Mouse (Mus musculus) midbrain, embryonic 15.5 days (tissue): ENCODE data around the gene Stox2. TPM values are rescaled to one million over a fixed set of nuclear protein-coding genes. Genes with fewer than 3 reads are reported as not detected.

Experiments used
- ATAC-seq: fragments of 200-750 bp; cut with Nextera tagmentation; replicated peaks from 2 replicates; pipeline ENCODE4 v1.8.0; 2017; ENCODE audit warnings: moderate TSS enrichment
- H3K27ac ChIP-seq: fragments of 300-500 bp; sonication (generic); 2 replicates; pipeline ENCODE4 v1.5.1; 2015; ENCODE audit warnings: mild to moderate bottlenecking, inconsistent platforms
- H3K27me3 ChIP-seq: fragments of 300-500 bp; sonication (generic); replicated peaks from 2 replicates; pipeline ENCODE4 v1.6.1; 2015; ENCODE audit warnings: inconsistent platforms
- H3K36me3 ChIP-seq: fragments of 300-500 bp; sonication (generic); replicated peaks from 2 replicates; pipeline ENCODE4 v1.6.1; 2015; ENCODE audit warnings: inconsistent platforms
- H3K4me1 ChIP-seq: fragments of 300-500 bp; sonication (generic); 2 replicates; pipeline ENCODE4 v1.6.1; 2015; ENCODE audit warnings: inconsistent platforms
- H3K4me2 ChIP-seq: fragments of 300-500 bp; sonication (generic); 2 replicates; pipeline ENCODE4 v1.6.1; 2015; ENCODE audit warnings: inconsistent platforms, mild to moderate bottlenecking, moderate library complexity
- H3K4me3 ChIP-seq: fragments of 300-500 bp; sonication (generic); 2 replicates; pipeline ENCODE4 v1.5.1; 2015; ENCODE audit warnings: mild to moderate bottlenecking, inconsistent platforms
- H3K9ac ChIP-seq: fragments of 300-500 bp; sonication (generic); 2 replicates; pipeline ENCODE4 v1.6.1; 2015; ENCODE audit warnings: mild to moderate bottlenecking, inconsistent platforms
- H3K9me3 ChIP-seq: fragments of 300-500 bp; sonication (generic); 2 replicates; pipeline ENCODE4 v1.6.1; 2016; ENCODE audit warnings: inconsistent platforms
- WGBS: fragments of 180-500 bp; shearing (Covaris S2); methylation state at CpG from one replicate; pipeline ENCODE4 v1.1.7; 2015; ENCODE audit warnings: mixed read lengths; 5-methylcytosine and 5-hydroxymethylcytosine counted together
- polyA plus RNA-seq: library from polyadenylated mRNA; unstranded; fragments of >200 nt; fragmentation: Nextera tagmentation; extraction: Ambion mirVana; gene quantifications from 2 replicates; pipeline ENCODE4 v1.2.1, GENCODE M21; 2015

Stox2 gene
- polyA plus RNA-seq, 1 experiment from 2014 or later, result 51.3 TPM

- peak; percentile 78 for ATAC-seq
- no peaks in the 10 kb centered on the region for H3K36me3 ChIP-seq
These were observed 203.0 kb downstream of the Stox2 start for GRCm38 (mm10) chr8:47243016-47243630.

GRCm38 (mm10) chr8:47242207-47243004 lies 203.8 kb downstream of the Stox2 start:
- no peaks in the 10 kb centered on the region for H3K9me3 ChIP-seq
- peaks cover 66% of the 10 kb centered on the region for H3K4me1 ChIP-seq
- H3K4me2 ChIP-seq, result peak overlapping the region; percentile 54
- peak; percentile 97 for ATAC-seq
- no peaks in the 10 kb centered on the region for H3K27me3 ChIP-seq
- peak overlapping the region; percentile 87 for H3K27ac ChIP-seq
- 4% methylated on average over 17 of the region's 17 CpGs for WGBS
- peak overlapping the region; percentile 43 for H3K4me3 ChIP-seq
- H3K36me3 ChIP-seq, result no peaks in the 10 kb centered on the region
- peak overlapping the region; percentile 39; the same call in 1 of the 2 replicates for H3K9ac ChIP-seq

More at GRCm38 (mm10) chr8:47243016-47243630, 203.0 kb downstream of the Stox2 start:
- Histone ChIP-seq H3K4me1 (peaks cover 66% of the 10 kb centered on the region), H3K9ac (peak overlapping the region; percentile 39), H3K27ac (peak overlapping the region; percentile 87), H3K9me3 (no peaks in the 10 kb centered on the region), H3K4me3 (peak overlapping the region; percentile 43), H3K4me2 (peak overlapping the region; percentile 54), H3K27me3 (no peaks in the 10 kb centered on the region)
- 11% methylated on average over 8 of the region's 8 CpGs for WGBS

- H3K27me3 ChIP-seq, result no peaks in the 10 kb centered on the region
- peak overlapping the region; percentile 30 for H3K9ac ChIP-seq
- H3K4me2 ChIP-seq, result peak overlapping the region; percentile 54
- 9% methylated on average over 13 of the region's 13 CpGs for WGBS
- ATAC-seq, result 0 out of 2 replicates have a peak, but pooled peaks have one; percentile 18
- no peaks in the 10 kb centered on the region for H3K9me3 ChIP-seq
- H3K27ac ChIP-seq, result peak overlapping the region; percentile 87
- peak overlapping the region; percentile 43 for H3K4me3 ChIP-seq
- peaks cover 71% of the 10 kb centered on the region for H3K4me1 ChIP-seq
- H3K36me3 ChIP-seq, result no peaks in the 10 kb centered on the region
These were observed 204.6 kb downstream of the Stox2 start for GRCm38 (mm10) chr8:47241421-47242078.

GRCm38 (mm10) chr8:47240871-47241270 lies 205.3 kb downstream of the Stox2 start:
- no peaks in the 10 kb centered on the region for H3K36me3 ChIP-seq
- H3K27ac ChIP-seq, result peak overlapping the region; percentile 87
- H3K9me3 ChIP-seq, result no peaks in the 10 kb centered on the region
- H3K4me2 ChIP-seq, result peak overlapping the region; percentile 54
- no peak for ATAC-seq
- 24% methylated on average over 4 of the region's 4 CpGs for WGBS
- H3K4me1 ChIP-seq, result peaks cover 70% of the 10 kb centered on the region
- peak overlapping the region; percentile 43 for H3K4me3 ChIP-seq
- H3K27me3 ChIP-seq, result no peaks in the 10 kb centered on the region
- peak overlapping the region; percentile 30 for H3K9ac ChIP-seq

- ATAC-seq, result no peak
- Histone ChIP-seq H3K4me2 (peak overlapping the region; percentile 54), H3K4me1 (peaks cover 66% of the 10 kb centered on the region), H3K4me3 (no peak overlapping the region), H3K27ac (0 out of 2 replicates have a peak overlapping the region, but pooled peaks have one; percentile 53), H3K27me3 (no peaks in the 10 kb centered on the region), H3K36me3 (no peaks in the 10 kb centered on the region), H3K9me3 (no peaks in the 10 kb centered on the region), H3K9ac (no peak overlapping the region)
- 14% methylated on average over 7 of the region's 7 CpGs for WGBS
These were observed 205.9 kb downstream of the Stox2 start for GRCm38 (mm10) chr8:47240266-47240665.

- no peak for ATAC-seq
- Histone ChIP-seq H3K4me1 (peaks cover 6% of the 10 kb centered on the region; the same call in 1 of the 2 replicates), H3K9me3 (no peaks in the 10 kb centered on the region), H3K36me3 (no peaks in the 10 kb centered on the region), H3K27me3 (no peaks in the 10 kb centered on the region), H3K27ac (no peak overlapping the region), H3K4me3 (no peak overlapping the region), H3K9ac (no peak overlapping the region), H3K4me2 (no peak overlapping the region)
- 59% methylated on average over 3 of the region's 3 CpGs for WGBS
These were observed 214.1 kb downstream of the Stox2 start for GRCm38 (mm10) chr8:47232081-47232480.

- no peak overlapping the region for H3K9ac ChIP-seq
- no peak for ATAC-seq
- 90% methylated on average over 5 of the region's 5 CpGs for WGBS
- no peaks in the 10 kb centered on the region for H3K4me1 ChIP-seq
- no peak overlapping the region for H3K4me3 ChIP-seq
- H3K27ac ChIP-seq, result no peak overlapping the region
- no peak overlapping the region for H3K4me2 ChIP-seq
- no peaks in the 10 kb centered on the region for H3K36me3 ChIP-seq
- H3K9me3 ChIP-seq, result no peaks in the 10 kb centered on the region
- no peaks in the 10 kb centered on the region for H3K27me3 ChIP-seq
These were observed 216.1 kb downstream of the Stox2 start for GRCm38 (mm10) chr8:47230057-47230456.

GRCm38 (mm10) chr8:47221851-47222250 lies 224.3 kb downstream of the Stox2 start:
- Histone ChIP-seq H3K27ac (no peak overlapping the region), H3K27me3 (no peaks in the 10 kb centered on the region), H3K4me3 (no peak overlapping the region), H3K9me3 (no peaks in the 10 kb centered on the region), H3K9ac (no peak overlapping the region), H3K4me2 (no peak overlapping the region), H3K36me3 (no peaks in the 10 kb centered on the region), H3K4me1 (peaks cover 43% of the 10 kb centered on the region)
- WGBS, result 56% methylated on average over 5 of the region's 5 CpGs
- no peak for ATAC-seq

GRCm38 (mm10) chr8:47221191-47221590 lies 225.0 kb downstream of the Stox2 start:
- Histone ChIP-seq H3K4me3 (no peak overlapping the region), H3K4me2 (no peak overlapping the region), H3K9ac (no peak overlapping the region), H3K27ac (no peak overlapping the region), H3K27me3 (no peaks in the 10 kb centered on the region), H3K36me3 (no peaks in the 10 kb centered on the region), H3K9me3 (no peaks in the 10 kb centered on the region), H3K4me1 (peaks cover 44% of the 10 kb centered on the region)
- no peak for ATAC-seq
- 56% methylated on average over 10 of the region's 10 CpGs for WGBS

- Histone ChIP-seq H3K27ac (no peak overlapping the region), H3K27me3 (no peaks in the 10 kb centered on the region), H3K9me3 (no peaks in the 10 kb centered on the region), H3K4me1 (peaks cover 46% of the 10 kb centered on the region), H3K4me2 (no peak overlapping the region), H3K4me3 (no peak overlapping the region), H3K9ac (no peak overlapping the region), H3K36me3 (no peaks in the 10 kb centered on the region)
- WGBS, result 20% methylated on average over 5 of the region's 5 CpGs
- no peak for ATAC-seq
These were observed 225.8 kb downstream of the Stox2 start for GRCm38 (mm10) chr8:47220390-47220789.

GRCm38 (mm10) chr8:47218536-47218935 lies 227.6 kb downstream of the Stox2 start:
- ATAC-seq, result peak; percentile 63
- Histone ChIP-seq H3K27ac (peak overlapping the region; percentile 86), H3K9me3 (no peaks in the 10 kb centered on the region), H3K4me2 (peak overlapping the region; percentile 29), H3K4me1 (peaks cover 49% of the 10 kb centered on the region), H3K27me3 (no peaks in the 10 kb centered on the region), H3K36me3 (no peaks in the 10 kb centered on the region), H3K4me3 (no peak overlapping the region), H3K9ac (peak overlapping the region; percentile 4; the same call in 1 of the 2 replicates)
- 12% methylated on average over 6 of the region's 6 CpGs for WGBS

- H3K27me3 ChIP-seq, result no peaks in the 10 kb centered on the region
- H3K27ac ChIP-seq, result peak overlapping the region; percentile 86
- peak; percentile 91 for ATAC-seq
- peak overlapping the region; percentile 4; the same call in 1 of the 2 replicates for H3K9ac ChIP-seq
- H3K9me3 ChIP-seq, result no peaks in the 10 kb centered on the region
- H3K4me3 ChIP-seq, result peak overlapping the region; percentile 3; the same call in 1 of the 2 replicates
- H3K36me3 ChIP-seq, result no peaks in the 10 kb centered on the region
- H3K4me2 ChIP-seq, result peak overlapping the region; percentile 29
- 7% methylated on average over 8 of the region's 8 CpGs for WGBS
- peaks cover 49% of the 10 kb centered on the region for H3K4me1 ChIP-seq
These were observed 228.1 kb downstream of the Stox2 start for GRCm38 (mm10) chr8:47218021-47218420.
